Mouse (Mus musculus) lung, postnatal 36 days (tissue): ENCODE data around the gene Lrba.

Experiments
- DNase-seq: peaks from one replicate; pipeline ENCODE4 v3.0.0; 2022; ENCODE audit warnings: mixed read lengths

The Lrba gene

GRCm38 (mm10) chr3:86268074-86268702 lies 43.7 kb downstream of the Lrba start:
- DNase-seq = peak; percentile 42

- DNase-seq = no peak
These were observed 51.2 kb downstream of the Lrba start for GRCm38 (mm10) chr3:86275651-86276050.

DNA sequence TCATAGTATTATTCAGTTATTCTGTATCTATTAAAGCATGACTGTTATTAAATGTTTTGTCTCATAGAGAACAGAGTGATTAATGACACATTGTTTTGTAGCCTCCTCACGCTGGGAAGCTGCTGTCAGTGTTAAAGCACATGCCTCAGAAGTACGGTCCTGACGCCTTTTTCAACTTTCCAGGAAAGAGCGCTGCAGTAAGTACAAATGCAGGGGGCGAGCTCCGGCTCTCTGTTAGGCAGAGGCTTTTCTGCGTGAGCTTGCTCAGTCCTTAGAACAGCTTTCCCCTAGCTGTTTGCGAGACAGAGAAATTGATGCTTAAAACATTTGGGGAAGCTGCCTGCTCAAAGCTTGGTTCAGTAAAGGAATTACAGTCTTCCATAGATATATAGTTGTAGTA lies 66.8 kb downstream of the Lrba start:
- no peak for DNase-seq

- DNase-seq = no peak
These were observed 70.4 kb downstream of the Lrba start for GRCm38 (mm10) chr3:86294866-86295265.

DNA sequence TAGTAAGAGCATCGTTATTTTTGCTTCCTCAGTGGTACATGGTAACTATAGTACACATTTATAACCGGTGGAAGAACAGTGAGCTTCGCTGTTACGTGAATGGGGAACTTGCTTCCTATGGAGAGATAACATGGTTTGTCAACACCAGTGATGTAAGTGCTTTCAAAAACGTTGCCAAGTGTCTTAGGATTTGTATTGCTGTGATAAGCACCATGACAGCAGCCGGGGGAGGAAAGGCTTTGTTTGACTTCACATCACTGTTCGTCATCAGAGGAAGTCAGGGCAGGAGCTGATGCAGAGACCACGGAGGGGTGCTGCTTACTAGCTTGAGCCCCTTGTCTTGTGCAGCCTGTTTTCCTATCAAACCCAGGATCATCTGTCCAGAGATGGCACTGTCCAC lies 71.7 kb downstream of the Lrba start:
- DNase-seq = no peak

- no peak for DNase-seq
These were observed 84.4 kb downstream of the Lrba start for GRCm38 (mm10) chr3:86308833-86309232.

- no peak for DNase-seq
These were observed 85.7 kb downstream of the Lrba start for GRCm38 (mm10) chr3:86310216-86310615.

DNA sequence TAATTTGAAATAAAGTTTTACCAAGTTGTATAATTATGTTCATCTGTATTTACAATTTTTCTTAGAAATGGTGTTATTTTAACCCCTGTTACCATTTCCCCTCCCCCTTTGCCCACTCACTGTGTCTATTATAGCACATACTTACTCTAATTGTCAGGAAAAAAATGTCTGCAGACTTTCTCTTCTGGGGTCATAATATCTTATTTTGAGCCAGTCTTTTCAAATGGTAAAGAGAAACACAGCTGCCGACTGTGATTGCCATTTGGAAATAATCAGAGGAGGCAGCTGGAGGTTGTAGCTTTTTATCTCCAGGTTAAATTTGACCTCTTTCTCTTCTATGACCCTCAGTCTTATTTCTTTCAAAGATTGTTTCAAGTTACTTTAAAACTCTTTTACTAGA lies 86.9 kb downstream of the Lrba start:
- no peak for DNase-seq

DNA sequence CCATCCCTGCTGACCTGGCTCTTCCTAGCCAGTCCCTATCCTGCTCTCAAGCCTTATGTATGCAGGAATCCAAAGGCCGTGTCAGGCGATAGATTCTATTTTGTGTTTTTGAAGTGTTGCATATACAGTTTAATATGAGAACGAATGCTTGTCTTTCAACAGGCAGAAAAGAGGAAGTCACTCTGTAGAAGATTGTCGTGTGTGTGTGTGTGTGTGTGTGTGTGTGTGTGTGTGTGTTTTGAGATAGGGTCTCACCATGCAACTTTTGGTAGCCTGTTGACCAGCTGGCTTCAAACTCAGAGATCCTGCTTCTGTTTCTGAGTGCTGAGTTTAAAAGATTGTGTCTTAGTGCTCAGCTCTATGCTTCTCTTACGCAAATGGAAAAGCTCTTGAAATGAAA lies 93.2 kb downstream of the Lrba start:
- no peak for DNase-seq

- DNase-seq = peak; percentile 30
These were observed 104.1 kb downstream of the Lrba start for GRCm38 (mm10) chr3:86328531-86328930.

- DNase-seq = no peak
These were observed 118.8 kb downstream of the Lrba start for GRCm38 (mm10) chr3:86343261-86343660.

GRCm38 (mm10) chr3:86362486-86362885 lies 138.0 kb downstream of the Lrba start:
- peak; percentile 29 for DNase-seq

DNA sequence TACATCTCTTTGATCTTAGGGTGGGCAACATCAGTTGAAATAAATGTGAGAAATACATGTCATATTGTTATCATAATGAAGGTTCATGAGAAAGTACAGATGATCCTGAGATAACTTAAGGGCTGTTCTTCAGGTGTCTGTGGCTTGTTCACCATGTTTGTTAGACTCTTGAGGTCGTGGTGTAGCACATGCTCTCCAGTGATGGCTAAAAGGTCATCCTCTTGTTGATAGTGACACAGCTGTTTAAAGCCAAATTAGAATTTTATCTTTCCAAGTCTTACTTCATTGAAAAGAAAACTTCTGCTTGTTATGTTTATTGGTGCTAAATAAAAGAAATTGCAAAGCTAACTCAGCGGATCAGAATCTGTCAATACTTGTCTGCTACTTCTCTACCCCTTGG lies 147.0 kb downstream of the Lrba start:
- DNase-seq = no peak

DNA sequence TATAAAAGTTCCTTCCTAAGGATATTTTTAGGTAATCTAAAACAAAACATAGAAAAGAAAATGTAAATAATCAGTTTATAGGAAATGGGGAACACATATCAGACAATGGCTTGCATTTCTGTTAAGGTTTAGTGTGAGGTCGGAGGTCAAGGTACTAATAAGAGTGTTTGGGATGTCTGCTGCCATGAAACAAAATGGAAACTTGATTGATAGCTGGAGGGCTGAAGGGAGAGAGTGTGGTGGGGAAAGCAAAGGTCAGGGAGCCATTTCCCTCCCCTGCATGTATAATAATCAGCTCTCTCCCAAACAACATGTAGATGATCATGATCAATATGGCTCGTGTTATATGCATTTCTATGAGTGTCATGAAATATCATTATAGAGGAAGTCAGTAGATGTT lies 150.8 kb downstream of the Lrba start:
- DNase-seq = no peak

DNA sequence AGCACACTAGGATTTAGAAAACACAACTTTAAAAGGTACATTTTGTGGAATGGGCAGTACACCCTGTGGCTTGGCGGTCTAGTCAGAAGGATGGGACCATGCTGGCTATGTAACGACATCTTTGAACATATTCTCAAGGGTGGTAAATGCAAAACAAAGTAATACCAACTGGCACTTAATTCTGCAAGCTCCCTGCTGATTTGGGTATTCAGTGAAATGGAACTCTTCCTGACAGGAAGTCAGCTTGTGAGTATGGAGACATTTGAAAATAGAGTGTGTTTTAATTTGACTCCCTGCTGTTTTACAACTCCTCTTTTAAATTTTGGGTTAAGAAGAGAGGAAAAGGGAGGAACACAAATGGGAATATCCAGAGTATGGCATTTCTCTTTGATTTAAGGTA lies 158.1 kb downstream of the Lrba start:
- DNase-seq = no peak

GRCm38 (mm10) chr3:86385047-86385446 lies 160.6 kb downstream of the Lrba start:
- no peak for DNase-seq

- no peak for DNase-seq
These were observed 161.8 kb downstream of the Lrba start for GRCm38 (mm10) chr3:86386246-86386645.

- DNase-seq = no peak
These were observed 199.3 kb downstream of the Lrba start for GRCm38 (mm10) chr3:86423828-86424227.

DNA sequence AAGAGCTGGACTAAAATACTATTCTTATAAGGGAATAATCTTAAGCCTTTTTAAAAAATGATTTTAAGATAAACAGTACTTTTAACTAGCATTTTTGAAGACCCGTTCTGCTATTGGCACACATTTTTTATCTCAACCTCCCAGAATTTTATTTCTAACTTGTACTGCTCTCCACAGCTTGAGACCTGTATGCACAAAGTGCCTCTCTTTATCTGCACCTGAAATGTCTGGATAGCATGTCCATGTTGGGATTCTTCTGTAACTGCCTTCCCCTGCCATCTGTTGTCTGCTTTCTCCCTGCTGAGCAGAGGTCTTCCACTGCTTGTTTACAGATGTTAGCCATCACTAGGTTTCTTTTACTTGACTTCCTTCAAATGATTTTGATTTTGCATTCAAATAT lies 202.3 kb downstream of the Lrba start:
- DNase-seq = no peak

GRCm38 (mm10) chr3:86443497-86443896 lies 219.0 kb downstream of the Lrba start:
- no peak for DNase-seq

DNA sequence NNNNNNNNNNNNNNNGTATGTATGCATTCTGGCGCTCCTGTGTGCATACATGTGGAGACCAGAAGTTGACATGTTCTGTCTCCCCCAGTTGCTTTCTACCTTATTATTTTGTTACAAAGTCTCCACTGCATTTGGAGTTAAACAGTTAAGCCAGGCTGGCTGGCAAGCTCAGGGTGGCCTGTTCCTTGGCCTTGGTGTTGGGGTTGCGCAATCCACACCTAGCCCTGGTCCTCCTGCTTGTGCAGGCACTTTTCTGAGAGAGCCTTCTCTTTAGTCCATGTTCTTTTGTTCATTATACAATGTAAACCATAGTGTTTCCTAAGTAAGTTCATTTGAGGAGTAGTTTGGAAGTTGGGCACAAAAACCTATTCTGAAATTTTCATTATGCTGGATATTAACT lies 226.7 kb downstream of the Lrba start:
- peak; percentile 72 for DNase-seq

- no peak for DNase-seq
These were observed 237.1 kb downstream of the Lrba start for GRCm38 (mm10) chr3:86461582-86461981.

DNA sequence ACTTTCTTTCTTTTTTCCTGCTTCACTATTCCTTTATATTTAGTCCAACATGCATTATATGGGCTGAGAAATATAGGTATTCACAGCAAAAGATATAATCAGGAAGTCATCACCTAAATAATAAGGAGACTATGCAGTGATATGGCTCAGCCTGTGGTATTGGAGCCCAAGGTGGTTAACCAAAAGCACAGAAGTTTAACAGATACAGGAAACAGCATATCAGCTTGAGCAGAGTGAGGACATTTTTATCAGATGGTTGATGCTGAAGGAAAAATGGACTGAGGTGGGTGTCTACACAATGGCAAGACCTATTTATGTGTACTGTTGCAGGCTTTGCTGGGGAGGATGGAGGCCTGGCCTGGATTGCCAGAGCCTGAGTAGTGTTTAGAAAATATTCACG lies 265.5 kb downstream of the Lrba start:
- DNase-seq = no peak

- DNase-seq = no peak
These were observed 276.1 kb downstream of the Lrba start for GRCm38 (mm10) chr3:86500586-86500985.

GRCm38 (mm10) chr3:86518506-86519109 lies 294.1 kb downstream of the Lrba start:
- no peak for DNase-seq
